Mouse (Mus musculus) ES-E14 (cell line): Measurements from ENCODE around the gene Maz. TPM values are rescaled to one million over a fixed set of nuclear protein-coding genes. Genes with fewer than 3 reads are reported as not detected.

Experiments
- DNase-seq: peaks from one replicate; pipeline ENCODE4 v3.0.0-alpha.2; 2013; ENCODE audit warnings: low read depth, low spot score
- H3K27ac ChIP-seq: 2 replicates; pipeline ENCODE4 v1.5.1; 2012; ENCODE audit warnings: low read depth, mild to moderate bottlenecking, low read length, moderate library complexity, mixed read lengths; ENCODE audit not compliant: poor library complexity, insufficient read depth, severe bottlenecking
- H3K36me3 ChIP-seq: 2 replicates; pipeline ENCODE4 v1.6.1; 2012; ENCODE audit warnings: mild to moderate bottlenecking, low read length, moderate library complexity, mixed read lengths; ENCODE audit not compliant: control insufficient read depth, poor library complexity, insufficient read depth, severe bottlenecking
- H3K4me1 ChIP-seq, 2 experiments: fragments of 150-350 bp in 1 of 2; sonication (generic) in 1 of 2; 2 replicates each; pipeline ENCODE4 v1.6.1; 2012; ENCODE audit warnings: low read length in 2 of 2, mild to moderate bottlenecking in 1 of 2, mixed read lengths in 1 of 2; ENCODE audit not compliant: control insufficient read depth in 2 of 2, insufficient read depth in 2 of 2, poor library complexity in 1 of 2
- H3K4me3 ChIP-seq, 2 experiments: fragments of 150-350 bp in 1 of 2; sonication (generic) in 1 of 2; 2 replicates each; pipeline ENCODE4 v1.5.1; 2012; ENCODE audit warnings: low read length in 2 of 2, low read depth in 1 of 2, mild to moderate bottlenecking in 1 of 2, mixed read lengths in 1 of 2; ENCODE audit not compliant: insufficient read depth in 1 of 2, poor library complexity in 1 of 2, severe bottlenecking in 1 of 2
- H3K9ac ChIP-seq: 2 replicates; pipeline ENCODE4 v1.6.1; 2012; ENCODE audit warnings: low read depth, mild to moderate bottlenecking, low read length, mixed read lengths; ENCODE audit not compliant: poor library complexity, insufficient read depth, severe bottlenecking
- H3K9me3 ChIP-seq: fragments of 150-350 bp; sonication (generic); 2 replicates; pipeline ENCODE4 v1.6.1; 2012; ENCODE audit warnings: low read depth, mild to moderate bottlenecking, low read length; ENCODE audit not compliant: control insufficient read depth, insufficient read depth
- CHD2 ChIP-seq: IDR thresholded peaks from 2 replicates; pipeline ENCODE4 v1.6.1; 2014; ENCODE audit warnings: mild to moderate bottlenecking, low read depth, low read length, inconsistent platforms
- HCFC1 ChIP-seq: IDR thresholded peaks from 2 replicates; pipeline ENCODE4 v1.6.1; 2012; ENCODE audit warnings: low read length, inconsistent platforms, borderline replicate concordance; ENCODE audit not compliant: insufficient read depth
- MAFK ChIP-seq: IDR thresholded peaks from 2 replicates; pipeline ENCODE4 v1.6.1; 2014; ENCODE audit warnings: mild to moderate bottlenecking, low read depth, low read length, inconsistent platforms; ENCODE audit not compliant: insufficient read depth
- ZC3H11A ChIP-seq: IDR thresholded peaks from 2 replicates; pipeline ENCODE4 v1.6.1; 2012; ENCODE audit warnings: low read depth, mild to moderate bottlenecking, inconsistent platforms, low read length, borderline replicate concordance
- ZNF384 ChIP-seq: IDR thresholded peaks from 2 replicates; pipeline ENCODE4 v1.6.1; 2012; ENCODE audit warnings: low read depth, low read length, inconsistent platforms
- in situ Hi-C, 2 experiments: fragments of 600-800 bp; cut with MboI; formaldehyde crosslinking; loops; one replicate each; pipeline ENCODE4 v1.15.1; 2025; ENCODE audit warnings: low sequenced_read_pairs in 2 of 2, inconsistent platforms in 1 of 2; ENCODE audit not compliant: unreplicated experiment in 2 of 2
- total RNA-seq: library from RNA; depleted of rRNA; stranded (reverse); fragments of 300-350 nt; gene quantifications from 2 replicates; pipeline ENCODE4 v1.2.3, GENCODE M21; 2012

Maz gene
- total RNA-seq, 1 experiment = 134 TPM

DNA sequence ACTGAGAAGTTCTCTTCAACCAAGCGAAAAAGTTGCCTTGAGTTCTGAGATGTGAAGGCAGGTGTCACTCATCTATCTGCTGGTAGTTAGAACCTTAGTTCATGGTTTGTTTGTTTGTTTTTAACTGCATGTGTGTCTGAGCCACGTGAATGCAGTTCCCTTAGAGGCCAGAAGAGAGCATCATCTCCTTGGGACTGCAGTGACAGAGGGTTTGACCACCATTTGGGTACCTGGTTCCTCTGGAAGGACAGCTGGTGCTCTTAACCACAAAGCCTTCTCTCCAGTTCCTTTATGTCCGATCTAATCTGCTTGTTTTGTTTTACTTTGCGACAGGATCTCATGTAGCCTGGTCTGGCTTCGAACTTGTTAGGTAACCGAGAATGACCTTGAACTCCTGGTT, 38.7 kb upstream of the Maz start:
- TF ChIP-seq ZNF384 (no peak), ZC3H11A (no peak), CHD2 (no peak), MAFK (no peak), HCFC1 (no peak)
- Histone ChIP-seq H3K9me3 (no peaks in the 10 kb centered on the region), H3K9ac (no peak overlapping the region), H3K27ac (no peak overlapping the region), H3K4me3 (no peak overlapping the region), H3K36me3 (no peaks in the 10 kb centered on the region), H3K4me1 (peaks cover 0 to 6% of the 10 kb centered on the region in 2 experiments; a peak in 1 of 4 replicates)
- in situ Hi-C loops = no loop called here
- no peak for DNase-seq

DNA sequence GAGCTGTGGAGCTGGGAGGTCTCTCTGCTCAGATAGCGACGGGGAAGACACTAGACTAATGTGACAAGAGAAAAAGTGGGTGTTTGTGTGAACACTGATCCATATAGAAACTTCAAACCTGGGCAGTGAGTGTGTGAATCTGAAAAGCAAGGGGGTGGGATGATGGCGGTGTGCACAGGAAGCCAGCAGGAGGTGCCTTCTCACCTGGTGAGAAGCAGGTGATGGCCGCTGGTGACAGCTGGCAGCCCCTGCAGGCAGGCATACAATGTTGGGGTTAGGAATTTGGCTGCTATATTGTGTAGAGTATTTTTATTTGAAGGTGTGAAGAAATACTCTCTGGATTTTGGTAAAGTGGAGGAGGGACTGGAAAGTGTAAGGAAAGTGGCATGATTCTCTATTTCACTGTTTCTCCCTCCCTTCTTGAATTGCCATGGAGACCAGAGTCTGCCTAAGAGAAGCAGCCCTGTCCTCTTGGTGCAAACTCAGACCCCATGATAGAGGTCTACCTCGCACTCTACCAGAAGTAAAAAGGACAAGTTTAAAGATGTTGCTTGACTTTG, 28.3 kb upstream of the Maz start:
- H3K36me3 ChIP-seq = no peaks in the 10 kb centered on the region
- H3K27ac ChIP-seq = no peak overlapping the region
- no peaks in the 10 kb centered on the region for H3K9me3 ChIP-seq
- H3K4me3 ChIP-seq = no peak overlapping the region
- no peak overlapping the region for H3K9ac ChIP-seq
- DNase-seq = no peak
- H3K4me1 ChIP-seq = no peaks in the 10 kb centered on the region
- in situ Hi-C loops = no loop called here
- TF ChIP-seq ZC3H11A (no peak), ZNF384 (no peak), CHD2 (no peak), HCFC1 (no peak), MAFK (no peak)

DNA sequence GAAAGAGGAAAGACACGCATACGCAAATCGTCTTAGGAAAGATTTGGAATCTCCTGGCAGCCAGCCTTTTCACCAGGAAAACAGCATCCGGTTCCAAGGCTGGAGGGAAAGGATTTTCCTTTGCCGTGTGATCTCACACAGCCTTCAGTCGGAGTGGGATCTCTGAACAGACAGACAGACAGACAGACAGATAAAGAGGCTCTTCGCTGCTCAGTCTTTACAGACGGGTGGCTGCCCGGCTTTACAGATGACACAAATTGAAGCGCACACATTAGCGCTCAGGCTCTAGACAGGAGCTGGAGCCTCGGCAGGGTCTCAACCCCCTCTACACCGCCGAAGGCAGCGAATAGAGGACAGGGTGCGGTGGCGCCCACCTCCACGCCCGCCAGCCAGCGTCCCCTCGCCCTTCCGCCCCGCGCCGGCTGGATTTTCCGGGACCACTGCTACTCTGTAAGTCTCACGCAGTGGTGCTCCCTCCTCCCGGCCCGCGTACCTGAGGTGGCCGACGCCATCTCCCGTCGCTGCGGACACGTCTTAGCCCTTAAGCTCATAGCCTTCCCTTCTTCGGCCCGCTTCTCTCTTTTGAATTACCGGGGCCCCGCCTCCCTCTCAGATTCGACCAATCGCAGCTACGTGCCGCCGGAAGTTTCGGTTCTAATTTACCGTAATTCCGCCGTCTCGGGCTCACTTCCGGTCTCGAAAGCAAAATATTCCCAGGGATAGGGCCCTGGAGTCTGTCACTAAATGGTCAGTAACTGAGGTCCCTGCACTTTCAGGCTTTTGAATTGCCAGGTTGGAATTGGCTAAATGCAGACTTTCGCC, 15.2 kb upstream of the Maz start, which contains the start of gene Kif22:
Kif22 (minus strand) TSS at position 621 of the 822 bp plus-strand sequence.
- peak; percentile 75 for DNase-seq
- in situ Hi-C loops = no loop called here
- TF ChIP-seq HCFC1 (no peak), ZC3H11A (no peak), CHD2 (no peak), MAFK (no peak), ZNF384 (no peak)

DNA sequence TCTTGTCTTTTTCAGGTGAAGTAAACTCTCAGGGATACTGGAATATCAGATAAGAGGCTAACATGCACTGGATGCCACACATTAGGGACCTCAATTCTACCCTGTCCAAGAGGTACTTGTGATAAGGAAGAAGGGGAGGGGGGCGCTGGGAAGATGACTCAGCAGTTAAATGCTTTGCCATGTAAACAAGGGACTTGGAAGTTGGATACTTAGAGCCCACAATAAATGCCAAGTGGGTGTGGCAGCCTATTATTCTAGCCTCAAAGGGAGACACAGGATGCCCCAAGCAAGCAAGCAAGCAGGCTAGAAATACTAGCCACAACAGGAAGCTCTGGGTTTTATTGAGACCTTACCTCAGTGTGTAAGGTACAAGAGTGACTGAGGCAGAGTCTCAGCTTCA, 4.4 kb upstream of the Maz start:
- Histone ChIP-seq H3K4me3 (no peak overlapping the region), H3K27ac (no peak overlapping the region; the same call in 1 of the 2 replicates), H3K4me1 (peaks cover 8 to 16% of the 10 kb centered on the region in 2 experiments; a peak in 3 of 4 replicates), H3K9ac (no peak overlapping the region), H3K9me3 (no peaks in the 10 kb centered on the region), H3K36me3 (peaks cover 54% of the 10 kb centered on the region)
- no peak for DNase-seq
- in situ Hi-C loops = no loop called here
- TF ChIP-seq CHD2 = no peak
- peak; percentile 76 for TF ChIP-seq MAFK

More for the DNA sequence above, 15.2 kb upstream of the Maz start, which contains the start of gene Kif22:
- Histone ChIP-seq H3K9me3 (no peaks in the 10 kb centered on the region), H3K9ac (peak within 1 kb of the TSS; percentile 100), H3K4me3 (peak within 1 kb of the TSS; percentile 98 to 100), H3K27ac (peak within 1 kb of the TSS; percentile 71), H3K4me1 (peaks cover 4% of the 10 kb centered on the region in 2 experiments; a peak in 3 of 4 replicates), H3K36me3 (peaks cover 4% of the 10 kb centered on the region)
